Mouse (Mus musculus) kidney, adult 2 months (tissue): ENCODE results near the gene Tmem63a. TPM values are rescaled to one million over a fixed set of nuclear protein-coding genes. Genes with fewer than 3 reads are reported as not detected.

Experiments
- DNase-seq: peaks from one replicate; pipeline ENCODE4 v3.0.0; 2021
- H3K27ac ChIP-seq: fragments of 200-500 bp; 2 replicates; pipeline ENCODE4 v1.5.1; 2012; ENCODE audit warnings: low read depth, low read length, control low read depth, inconsistent platforms; ENCODE audit not compliant: insufficient read depth
- H3K27me3 ChIP-seq: fragments of 200-500 bp; replicated peaks from 2 replicates; pipeline ENCODE4 v1.6.1; 2012; ENCODE audit warnings: mild to moderate bottlenecking, moderate library complexity, low read length, inconsistent platforms; ENCODE audit not compliant: control insufficient read depth, insufficient read depth
- H3K36me3 ChIP-seq: fragments of 200-500 bp; 2 replicates; pipeline ENCODE4 v1.6.1; 2012; ENCODE audit warnings: mild to moderate bottlenecking, moderate library complexity, low read length, inconsistent platforms; ENCODE audit not compliant: control insufficient read depth, insufficient read depth
- H3K4me1 ChIP-seq: fragments of 200-500 bp; 2 replicates; pipeline ENCODE4 v1.6.1; 2011; ENCODE audit warnings: low read length; ENCODE audit not compliant: control insufficient read depth, insufficient read depth
- H3K4me3 ChIP-seq: fragments of 200-500 bp; 2 replicates; pipeline ENCODE4 v1.5.1; 2011; ENCODE audit warnings: mild to moderate bottlenecking, low read depth, low read length, control low read depth; ENCODE audit not compliant: insufficient read depth
- CTCF ChIP-seq: fragments of 200-500 bp; conservative IDR thresholded peaks from 2 replicates; pipeline ENCODE4 v1.5.1; 2011; ENCODE audit warnings: low read depth, mild to moderate bottlenecking, control low read depth, low read length, moderate library complexity, mixed read lengths; ENCODE audit not compliant: insufficient read depth, insufficient read length
- POLR2A ChIP-seq: fragments of 200-500 bp; IDR thresholded peaks from one replicate; pipeline ENCODE4 v1.6.1; 2011; ENCODE audit warnings: low read depth, low read length, control low read depth
- WGBS: fragments of 180-500 bp; shearing (Covaris S2); methylation state at CpG from one replicate; pipeline ENCODE4 v1.1.7; 2018; 5-methylcytosine and 5-hydroxymethylcytosine counted together
- polyA plus RNA-seq: library from polyadenylated mRNA; depleted of rRNA; stranded (reverse); fragments of >200 nt; gene quantifications from 2 replicates; pipeline ENCODE4 v1.2.3, GENCODE M21; 2012

The Tmem63a gene
- polyA plus RNA-seq, 1 experiment, result 26.7 TPM

DNA sequence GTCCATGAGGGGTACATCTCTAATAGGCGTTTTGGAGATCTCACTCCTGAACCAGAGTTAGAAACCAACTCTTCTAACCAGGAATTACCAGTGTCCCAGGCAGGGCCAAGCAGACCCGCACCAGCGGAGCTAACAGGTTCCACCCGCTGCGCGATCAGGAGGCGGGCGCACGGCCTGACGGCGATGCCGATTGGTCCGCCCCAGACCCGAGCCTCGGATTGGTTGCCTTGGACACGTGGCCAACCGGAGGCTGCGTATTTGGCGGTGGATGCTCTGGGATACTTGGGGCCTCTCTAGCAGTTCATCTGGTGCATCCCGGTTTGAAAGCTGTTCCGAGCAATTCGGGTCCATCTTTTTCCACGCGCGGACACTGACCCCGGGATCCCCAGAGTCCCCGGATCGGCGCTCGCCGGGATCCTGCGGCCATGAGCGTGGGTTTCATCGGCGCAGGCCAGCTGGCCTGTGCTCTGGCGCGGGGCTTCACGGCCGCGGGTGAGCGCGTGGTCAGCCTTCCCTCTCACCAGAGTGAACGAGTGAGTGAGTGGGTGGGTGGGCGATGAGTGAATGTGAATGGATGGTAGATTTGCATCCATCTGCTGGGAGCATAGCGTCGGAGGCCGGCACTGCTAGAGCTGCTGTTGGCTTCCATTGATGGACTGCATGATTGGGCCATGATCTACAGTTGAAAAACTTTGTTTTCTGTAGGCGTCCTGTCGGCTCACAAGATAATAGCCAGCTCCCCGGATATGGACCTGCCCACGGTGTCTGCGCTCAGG lies 37.9 kb upstream of the Tmem63a start, which contains the start of gene Pycr2:
TSS of gene Pycr2 (plus strand) at position 255 of the 776 bp plus-strand sequence.
- peak within 1 kb of the TSS; percentile 95 for H3K4me3 ChIP-seq
- no peaks in the 10 kb centered on the region; the same call in none of the 2 replicates for H3K36me3 ChIP-seq
- WGBS, result under 1% methylated on average over 52 of the region's 52 CpGs
- H3K27ac ChIP-seq, result peak within 1 kb of the TSS; percentile 70
- H3K4me1 ChIP-seq, result peaks cover 4% of the 10 kb centered on the region; the same call in 1 of the 2 replicates
- no peaks in the 10 kb centered on the region for H3K27me3 ChIP-seq
- TF ChIP-seq POLR2A (peak; percentile 50), CTCF (no peak)
- peak; percentile 97 for DNase-seq

DNA sequence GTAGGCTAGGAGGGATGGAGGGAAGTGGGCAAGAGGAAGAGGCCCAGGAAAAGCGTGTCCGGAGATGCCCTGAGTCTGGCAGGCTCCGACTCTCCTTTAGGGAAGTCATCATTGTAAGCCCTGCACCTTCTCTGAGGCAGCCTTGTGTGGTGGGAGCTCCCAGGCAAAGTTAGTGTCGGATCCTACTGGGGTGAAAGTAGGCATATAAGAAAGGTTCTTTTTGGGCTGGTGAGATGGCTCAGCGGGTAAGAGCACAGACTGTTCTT lies 37.4 kb upstream of the Tmem63a start:
- TF ChIP-seq POLR2A (no peak), CTCF (no peak)
- Histone ChIP-seq H3K36me3 (no peaks in the 10 kb centered on the region; the same call in none of the 2 replicates), H3K27ac (no peak overlapping the region), H3K4me1 (peaks cover 4% of the 10 kb centered on the region; the same call in 1 of the 2 replicates), H3K27me3 (no peaks in the 10 kb centered on the region), H3K4me3 (peak overlapping the region; percentile 95)
- 7% methylated on average over 5 of the region's 5 CpGs for WGBS
- DNase-seq, result no peak

DNA sequence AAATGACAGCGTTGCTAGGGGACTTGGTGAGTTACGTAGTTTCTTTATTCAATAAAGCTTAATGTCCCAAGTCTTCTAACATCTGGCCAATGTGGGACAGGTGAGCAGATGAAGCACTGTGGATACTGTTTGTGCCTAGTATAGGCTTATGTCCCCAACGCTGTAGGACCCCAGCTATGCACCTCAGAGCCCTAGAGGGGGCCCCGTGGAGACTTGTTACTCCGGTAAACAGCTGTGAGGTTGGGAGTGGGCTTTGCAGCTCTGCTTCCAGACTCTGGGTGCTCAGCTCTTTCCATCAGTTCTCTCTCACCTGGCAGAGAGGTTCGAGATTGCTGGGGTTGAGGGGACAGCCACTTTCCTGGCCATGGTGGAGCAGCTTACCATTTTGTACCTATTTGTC lies 36.8 kb upstream of the Tmem63a start:
- no peak overlapping the region for H3K4me3 ChIP-seq
- H3K27me3 ChIP-seq, result no peaks in the 10 kb centered on the region
- H3K36me3 ChIP-seq, result no peaks in the 10 kb centered on the region; the same call in none of the 2 replicates
- TF ChIP-seq CTCF (no peak), POLR2A (no peak)
- H3K4me1 ChIP-seq, result peaks cover 4% of the 10 kb centered on the region; the same call in 1 of the 2 replicates
- WGBS, result 75% methylated on average over 6 of the region's 6 CpGs
- H3K27ac ChIP-seq, result no peak overlapping the region
- DNase-seq, result no peak

DNA sequence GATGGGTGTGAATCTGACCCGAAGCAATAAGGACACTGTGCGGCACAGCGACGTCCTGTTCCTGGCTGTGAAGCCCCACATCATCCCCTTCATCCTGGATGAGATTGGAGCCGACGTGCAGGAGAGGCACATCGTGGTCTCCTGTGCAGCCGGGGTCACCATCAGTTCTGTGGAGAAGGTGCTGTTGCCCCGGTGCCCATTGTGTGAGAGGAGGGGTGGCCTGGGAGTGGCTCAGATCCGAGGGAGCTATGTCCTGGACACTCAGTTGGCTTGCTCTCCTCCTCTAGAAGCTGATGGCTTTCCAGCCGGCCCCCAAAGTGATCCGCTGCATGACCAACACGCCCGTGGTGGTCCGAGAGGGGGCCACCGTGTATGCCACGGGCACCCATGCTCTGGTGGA lies 36.3 kb upstream of the Tmem63a start:
- Histone ChIP-seq H3K27ac (no peak overlapping the region), H3K4me3 (no peak overlapping the region), H3K4me1 (peaks cover 4% of the 10 kb centered on the region; the same call in 1 of the 2 replicates), H3K27me3 (no peaks in the 10 kb centered on the region), H3K36me3 (no peaks in the 10 kb centered on the region; the same call in none of the 2 replicates)
- 94% methylated on average over 17 of the region's 17 CpGs for WGBS
- no peak for DNase-seq
- no peak for TF ChIP-seq POLR2A
- TF ChIP-seq CTCF, result no peak

DNA sequence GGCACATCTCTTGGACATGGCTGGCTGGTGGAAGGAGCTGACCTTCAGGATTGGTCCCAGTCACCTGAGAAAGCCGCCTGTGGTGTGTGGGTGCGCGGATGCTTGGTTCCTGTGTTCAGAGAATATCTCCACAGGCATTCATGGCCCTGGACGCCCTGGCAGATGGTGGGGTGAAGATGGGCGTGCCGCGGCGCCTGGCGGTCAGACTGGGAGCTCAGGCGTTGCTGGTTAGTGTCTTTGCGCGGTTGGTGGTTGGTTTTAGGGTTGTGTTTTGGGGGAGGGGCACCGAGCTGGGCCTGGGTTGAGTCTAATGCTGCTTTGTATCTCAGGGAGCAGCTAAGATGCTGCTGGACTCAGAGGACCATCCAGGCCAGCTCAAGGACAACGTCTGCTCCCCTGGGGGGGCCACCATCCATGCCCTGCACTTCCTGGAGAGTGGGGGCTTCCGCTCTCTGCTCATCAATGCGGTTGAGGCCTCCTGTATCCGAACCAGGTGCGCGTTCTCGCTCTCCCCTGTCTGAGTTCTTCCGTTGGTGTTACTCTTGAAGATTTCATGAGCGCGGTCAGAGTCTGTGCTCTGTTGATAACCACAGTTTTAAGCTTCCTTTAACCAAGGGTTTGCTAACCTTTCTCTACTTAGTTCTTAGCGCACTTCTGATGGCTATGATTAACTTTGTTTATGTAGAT lies 35.5 kb upstream of the Tmem63a start:
- TF ChIP-seq POLR2A (no peak), CTCF (no peak)
- no peak for DNase-seq
- Histone ChIP-seq H3K27ac (no peak overlapping the region), H3K36me3 (no peaks in the 10 kb centered on the region; the same call in none of the 2 replicates), H3K27me3 (no peaks in the 10 kb centered on the region), H3K4me3 (no peak overlapping the region), H3K4me1 (peaks cover 4% of the 10 kb centered on the region; the same call in 1 of the 2 replicates)
- WGBS, result 94% methylated on average over 24 of the region's 24 CpGs

DNA sequence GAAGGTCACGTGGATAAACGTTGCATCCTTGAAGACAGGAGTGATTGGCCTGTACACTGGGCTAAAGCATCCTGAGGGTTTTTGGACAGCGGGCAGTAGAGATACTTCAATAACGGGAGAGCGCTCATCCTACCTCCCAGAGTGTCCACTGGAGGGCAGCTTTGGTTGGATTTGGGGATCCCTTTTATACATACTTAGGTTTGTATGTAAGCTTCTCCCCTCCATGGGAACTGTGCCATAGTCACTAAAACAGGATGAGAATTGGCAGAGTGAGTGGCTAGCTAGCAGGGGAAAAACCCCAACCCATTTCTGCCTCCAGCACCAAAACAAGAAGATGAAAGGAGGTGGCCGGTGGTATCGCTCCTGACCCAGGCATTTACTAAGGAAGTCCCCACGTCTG lies 31.0 kb upstream of the Tmem63a start:
- no peak for DNase-seq
- Histone ChIP-seq H3K27me3 (no peaks in the 10 kb centered on the region), H3K27ac (no peak overlapping the region), H3K4me3 (no peak overlapping the region), H3K36me3 (no peaks in the 10 kb centered on the region; the same call in none of the 2 replicates), H3K4me1 (no peaks in the 10 kb centered on the region)
- TF ChIP-seq CTCF (peak; percentile 34; the same call in 1 of the 2 replicates), POLR2A (no peak)
- 42% methylated on average over 8 of the region's 8 CpGs for WGBS
